Mouse (Mus musculus) stomach, adult 2 months (tissue): Measurements from ENCODE around the gene Gm21319. TPM values are rescaled to one million over a fixed set of nuclear protein-coding genes. Genes with fewer than 3 reads are reported as not detected.

Experiments
- polyA plus RNA-seq: library from polyadenylated mRNA; depleted of rRNA; stranded (reverse); fragments of >200 nt; gene quantifications from 2 replicates; pipeline ENCODE4 v1.2.3, GENCODE M21; 2012; rRNA removed

Gm21319 gene
- polyA plus RNA-seq, result not detected in 2 replicates

GRCm38 (mm10) chr12:87775655-87776054 is at the start of gene Gm21319:
TSS of gene Gm21319 (minus strand) at chr12:87775755.

DNA sequence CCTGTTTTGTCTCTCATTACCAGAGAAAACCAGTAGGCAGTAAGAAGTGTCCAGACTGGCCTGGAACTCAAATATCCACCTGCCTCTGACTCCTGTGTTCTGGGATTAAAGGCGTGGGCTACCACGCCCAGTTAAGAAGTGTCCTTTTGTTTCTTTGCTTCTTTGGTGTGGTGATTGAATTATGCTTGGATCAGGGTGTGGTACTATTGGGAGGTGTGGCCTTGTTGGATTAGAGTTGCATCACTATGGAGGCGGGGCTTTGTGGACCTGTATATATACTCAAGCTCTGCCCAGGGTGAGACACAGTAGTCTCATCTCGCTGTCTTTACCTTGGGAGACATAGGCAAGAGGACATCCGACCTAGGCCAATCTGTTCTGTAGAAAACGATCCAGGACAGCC is 40.7 kb upstream of the Gm21319 start, which contains the start of gene BB287469:
Gene BB287469, plus strand, starts transcription at position 301 of the 400 bp plus-strand sequence.

DNA sequence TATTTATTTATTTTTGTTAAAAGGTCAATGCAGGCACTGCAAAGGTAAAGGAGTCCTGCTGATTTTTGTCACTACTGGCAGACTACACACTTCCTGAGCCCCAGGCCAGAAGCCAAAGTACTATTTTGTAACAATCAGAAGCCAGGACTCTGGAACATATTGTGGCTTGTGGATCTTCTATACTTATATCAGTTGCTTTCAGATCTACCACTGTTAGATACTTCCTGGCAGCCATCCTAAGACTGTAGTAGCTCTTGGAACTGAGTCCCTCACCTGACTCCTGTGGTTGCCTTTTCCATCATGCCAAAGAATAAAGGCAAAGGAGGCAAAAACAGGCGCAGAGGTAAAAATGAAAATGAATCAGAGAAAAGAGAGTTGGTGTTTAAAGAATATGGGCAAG is 19.7 kb upstream of the Gm21319 start, which contains the start of gene Gm21936:
Gene Gm21936, plus strand, starts transcription at position 301 of the 400 bp plus-strand sequence.

Other genes starting within 250 kb of the Gm21319 start
- not detected in 2 replicates for gene Oog1, start 173.1 kb downstream of the Gm21319 start, polyA plus RNA-seq
- not detected in 2 replicates for gene Gm4027, start 156.9 kb downstream of the Gm21319 start, polyA plus RNA-seq
- not detected in 2 replicates for gene Gm16381, start 131.1 kb downstream of the Gm21319 start, polyA plus RNA-seq
- gene Gm21936, start 19.8 kb upstream of the Gm21319 start, polyA plus RNA-seq, result not detected in 2 replicates
- not detected in 2 replicates for gene BB287469, start 40.8 kb upstream of the Gm21319 start, polyA plus RNA-seq
- not detected in 2 replicates for gene Gm2001, start 66.6 kb upstream of the Gm21319 start, polyA plus RNA-seq
- gene Gm2016, start 98.3 kb upstream of the Gm21319 start, polyA plus RNA-seq, result not detected in 2 replicates
- gene Gm2022, start 119.6 kb upstream of the Gm21319 start, polyA plus RNA-seq, result not detected in 2 replicates
- gene Gm2035, start 144.1 kb upstream of the Gm21319 start, polyA plus RNA-seq, result not detected in 2 replicates
- gene Gm2042, start 178.3 kb upstream of the Gm21319 start, polyA plus RNA-seq, result not detected in 2 replicates
- not detected in 2 replicates for gene Gm2075, start 236.1 kb upstream of the Gm21319 start, polyA plus RNA-seq
- not detected in 2 replicates for gene Gm6803, start 243.0 kb upstream of the Gm21319 start, polyA plus RNA-seq